Mouse (Mus musculus) fibroblast of lung, adult 2 months (primary cell): ENCODE measurements around the gene Wfdc1.
A peak's percentile ranks its signal among the peaks of the same experiment; 100 is the strongest.

Experiments
- DNase-seq: peaks from one replicate; pipeline ENCODE4 v3.0.0-alpha.2; 2011; ENCODE audit warnings: low read depth

Wfdc1 gene

DNA sequence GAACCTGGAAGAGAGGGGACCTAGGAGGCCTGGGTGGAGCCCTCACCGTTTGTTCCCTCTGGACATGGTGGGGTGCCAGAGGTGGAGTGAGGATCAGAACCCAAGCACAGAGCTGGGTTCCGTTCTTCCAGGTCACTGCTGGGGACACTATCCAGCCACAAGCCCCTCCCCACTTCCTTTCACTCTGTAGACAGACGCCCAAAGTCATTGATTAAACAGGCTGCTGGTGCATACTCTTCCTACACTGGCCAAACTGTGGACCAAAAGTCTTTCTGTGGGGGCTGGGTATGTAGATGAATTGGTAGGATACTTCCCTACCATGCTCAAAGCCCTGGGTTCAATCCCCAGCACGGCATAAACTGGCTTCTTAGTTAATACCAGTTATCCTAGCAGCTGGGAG lies 25.8 kb downstream of the Wfdc1 start:
- DNase-seq: no peak

DNA sequence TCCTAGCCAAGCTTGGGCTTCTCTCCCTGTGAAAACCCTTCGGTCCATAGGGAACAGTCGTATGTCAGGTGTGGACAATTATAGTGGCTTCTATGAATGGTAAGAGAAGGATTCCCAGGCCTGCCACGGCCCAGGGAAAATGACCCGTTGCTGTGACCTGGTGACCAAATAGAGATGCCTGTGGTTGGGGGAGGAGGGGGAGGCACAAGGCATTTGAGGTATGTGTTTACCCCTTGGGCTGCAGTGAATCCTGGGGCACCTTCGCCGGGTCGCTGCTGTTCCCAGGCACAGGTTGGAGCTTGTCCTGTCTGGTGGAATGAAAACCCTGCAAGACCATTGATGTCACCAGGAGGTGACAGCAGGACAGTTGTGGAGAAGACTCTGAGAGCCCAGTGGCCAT lies 28.5 kb downstream of the Wfdc1 start:
- DNase-seq: no peak

DNA sequence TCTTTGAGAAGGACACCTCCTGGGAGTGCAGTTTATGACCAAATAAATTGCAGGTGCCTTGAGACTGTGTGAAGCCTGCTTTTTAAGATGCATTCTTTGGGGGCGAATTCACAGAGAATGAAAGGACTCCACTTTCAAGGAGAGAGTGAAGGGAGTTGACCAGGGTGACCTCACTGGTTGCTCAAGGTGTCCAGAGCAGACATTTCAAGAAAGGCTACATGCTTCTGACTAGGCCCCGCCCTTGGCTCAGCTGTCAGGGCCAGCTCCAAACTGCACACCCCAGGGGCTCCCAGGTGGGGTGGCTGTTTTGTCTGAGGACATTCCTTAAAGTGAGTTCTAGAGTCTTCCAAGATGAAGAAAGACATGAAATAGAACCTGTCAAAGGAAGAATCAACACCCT lies 31.0 kb downstream of the Wfdc1 start:
- DNase-seq: no peak

DNA sequence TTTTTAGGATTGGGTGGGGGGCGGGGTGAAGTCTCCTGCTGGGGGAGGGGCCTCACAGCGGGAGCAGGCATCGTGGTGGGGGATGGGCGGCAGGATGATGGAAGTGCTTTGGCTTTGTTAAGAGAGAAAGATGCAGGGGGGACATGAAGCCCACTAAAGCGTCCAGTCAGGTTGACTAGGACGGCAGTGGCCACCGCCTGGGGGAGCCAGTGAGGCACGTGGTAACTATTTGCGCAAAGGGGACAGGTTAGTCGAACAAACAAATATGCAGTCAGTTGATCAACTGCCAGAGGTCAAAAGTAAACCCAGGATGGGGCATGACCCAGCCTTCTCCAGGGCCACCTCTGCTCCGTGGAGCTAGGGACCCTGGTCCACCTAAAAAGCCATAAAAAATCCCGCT lies 32.8 kb downstream of the Wfdc1 start:
- no peak for DNase-seq

DNA sequence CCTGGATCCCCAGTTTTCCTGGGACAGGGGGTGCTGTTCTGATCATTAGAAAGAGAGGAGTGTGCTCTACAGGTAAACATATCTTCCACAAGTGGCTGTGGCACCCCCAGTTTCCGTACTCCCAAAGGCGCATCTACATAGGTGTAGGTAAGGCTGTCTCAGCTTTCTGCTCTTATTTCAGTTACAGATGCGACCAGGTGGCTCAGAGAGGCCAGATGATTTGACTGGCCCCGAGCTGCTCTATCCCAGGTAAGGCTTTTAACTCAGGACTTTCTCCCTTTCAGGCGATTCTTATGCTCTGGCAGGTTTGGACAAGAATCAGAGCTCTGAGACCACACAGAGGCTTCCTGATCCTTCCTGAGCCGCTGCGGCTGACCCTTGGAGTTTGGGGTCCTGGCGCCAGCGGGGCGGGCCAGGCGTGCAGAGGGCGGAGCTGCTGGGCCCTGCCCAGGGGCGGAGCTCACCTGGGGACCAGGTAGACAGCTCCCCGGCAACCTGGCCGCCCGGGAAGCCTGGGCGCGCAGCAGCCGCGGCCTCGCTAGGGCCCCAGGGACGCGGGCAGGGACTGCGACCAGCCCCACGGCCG lies 33.5 kb downstream of the Wfdc1 start, which contains the start of gene Atp2c2:
TSS of gene Atp2c2 (plus strand) at position 461 of the 586 bp plus-strand sequence.
- no peak for DNase-seq

DNA sequence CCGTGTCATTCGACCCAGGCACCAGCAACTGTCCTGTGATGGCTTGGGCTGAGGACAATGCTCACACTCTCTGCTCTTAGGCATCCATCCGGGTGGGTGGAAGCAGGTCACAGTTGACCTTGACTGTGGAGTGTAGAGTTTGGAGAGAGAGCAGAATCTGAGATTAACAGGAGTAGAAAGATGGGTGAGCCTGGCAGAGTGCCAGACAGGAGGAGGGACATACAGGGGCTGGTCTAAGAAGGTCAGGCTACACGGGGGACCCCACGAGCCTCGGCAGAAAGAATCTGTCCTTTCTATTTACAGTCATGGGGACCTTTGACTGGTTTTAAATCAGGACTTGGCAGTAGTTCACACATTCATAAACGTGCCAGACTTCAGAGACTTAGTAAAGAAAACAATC lies 36.8 kb downstream of the Wfdc1 start:
- no peak for DNase-seq

DNA sequence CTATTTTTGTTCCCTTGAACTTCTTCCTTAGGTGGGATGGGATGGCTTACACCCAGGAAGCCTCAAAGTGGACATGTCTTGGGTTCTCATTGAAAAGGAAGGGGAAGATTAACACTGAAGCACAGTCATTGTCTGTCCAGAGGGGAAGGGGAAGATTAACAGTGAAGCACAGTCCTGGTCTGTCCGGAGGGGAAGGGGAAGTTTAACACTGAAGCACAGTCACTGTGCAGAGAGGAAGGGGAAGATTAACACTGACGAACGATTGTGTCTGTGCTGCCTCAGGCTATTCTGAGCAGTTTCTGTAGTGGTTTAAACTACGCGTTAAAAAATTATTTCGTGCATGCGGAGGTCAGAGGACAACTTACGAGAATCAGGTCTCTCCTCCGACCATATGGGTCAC lies 41.0 kb downstream of the Wfdc1 start:
- no peak for DNase-seq

DNA sequence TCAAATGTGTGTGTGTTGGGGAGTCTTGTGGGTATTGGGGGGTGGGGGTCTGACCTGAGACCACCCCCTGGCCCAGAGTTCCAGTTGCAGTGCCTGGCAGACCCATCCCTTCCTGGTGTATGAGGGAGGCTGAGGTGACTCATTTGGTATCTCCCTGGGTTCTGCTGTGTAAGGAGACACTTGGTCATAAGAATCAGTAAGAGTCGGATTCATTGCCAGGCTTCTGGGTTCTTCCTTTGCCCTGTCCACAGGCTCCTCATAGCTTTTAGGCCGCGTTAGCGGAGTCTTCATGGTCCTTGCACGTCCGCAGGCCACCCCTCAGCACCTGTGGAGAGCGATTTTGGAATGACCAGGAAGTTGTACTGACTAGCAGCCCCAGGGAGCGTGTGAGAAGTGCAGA lies 42.3 kb downstream of the Wfdc1 start:
- DNase-seq: no peak

DNA sequence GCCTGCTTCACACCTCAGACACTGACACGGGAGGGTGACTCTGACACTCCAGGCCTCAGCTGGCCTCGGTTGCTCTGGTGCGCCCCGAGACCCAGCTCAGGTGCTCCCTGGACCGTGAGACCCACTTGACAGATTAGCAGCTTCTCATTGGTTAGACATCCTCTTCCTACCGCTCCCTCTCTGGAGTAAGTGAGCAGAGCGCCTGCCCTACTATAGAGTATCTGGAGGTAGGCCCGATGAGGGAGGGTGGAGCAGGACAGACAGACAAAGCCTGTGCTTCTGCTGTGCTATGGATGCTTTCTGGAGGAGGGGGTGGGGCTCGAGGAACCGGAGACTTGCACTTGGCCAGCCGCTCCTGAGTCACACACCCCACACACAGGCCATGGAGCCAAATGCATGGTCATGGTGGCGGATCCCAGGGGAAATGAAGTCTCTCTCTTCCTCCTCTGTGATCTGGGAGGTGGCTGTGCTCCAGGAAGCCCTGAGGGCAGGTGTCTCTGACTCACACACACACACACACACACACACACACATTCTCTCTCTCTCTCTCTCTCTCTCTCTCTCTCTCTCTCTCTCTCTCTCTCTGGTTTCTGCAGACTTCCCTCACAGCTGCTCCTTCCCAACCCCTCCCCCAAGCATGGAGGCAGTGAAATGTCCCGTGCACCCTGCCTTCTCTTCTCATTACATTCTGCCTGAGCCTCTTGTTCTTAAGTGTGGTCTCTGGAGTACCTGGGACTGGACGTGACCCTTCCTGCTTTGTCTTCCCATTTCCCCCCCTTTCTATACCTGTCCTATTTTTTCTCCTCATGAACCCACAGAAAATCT lies 42.9 kb downstream of the Wfdc1 start:
- DNase-seq: peak; percentile 64

DNA sequence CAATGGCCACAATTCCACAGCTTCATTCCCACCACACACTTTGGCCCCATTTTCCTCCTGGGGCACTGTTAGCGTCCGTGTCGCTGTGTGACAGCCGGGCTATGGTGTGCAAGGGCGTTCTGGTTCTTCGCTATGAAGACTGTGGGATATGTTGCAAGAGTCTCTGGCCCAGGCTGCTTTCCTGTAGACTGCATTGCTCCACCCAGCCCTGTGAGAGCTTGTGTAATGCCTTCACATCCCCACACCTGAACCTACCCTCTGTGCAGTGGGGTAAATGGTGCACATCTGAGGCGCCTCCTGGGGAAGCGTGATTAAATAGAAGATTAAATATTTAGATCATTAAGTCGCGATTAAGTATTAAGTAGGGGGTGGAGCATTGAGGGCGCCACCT lies 43.5 kb downstream of the Wfdc1 start:
- DNase-seq: no peak

DNA sequence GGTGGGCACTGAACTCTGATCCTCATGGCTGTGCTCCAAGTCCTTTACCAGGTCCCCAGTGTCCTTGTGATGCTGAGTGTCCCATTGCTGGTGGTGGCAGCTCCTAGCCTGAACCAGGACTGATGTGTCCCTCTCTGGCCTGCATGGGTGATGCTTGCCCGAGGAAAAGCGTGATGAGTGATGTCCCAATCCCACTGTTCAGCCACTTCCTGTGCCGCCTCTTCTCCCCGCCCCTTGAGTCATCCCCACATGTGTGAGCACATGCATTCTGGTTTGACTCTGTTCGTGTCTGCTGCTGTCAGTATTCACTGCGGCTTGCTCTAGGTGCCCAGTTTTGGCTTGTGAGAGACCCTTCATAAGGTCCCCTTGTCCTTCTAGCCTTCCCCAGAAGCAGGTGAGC lies 46.1 kb downstream of the Wfdc1 start:
- DNase-seq: peak; percentile 36

DNA sequence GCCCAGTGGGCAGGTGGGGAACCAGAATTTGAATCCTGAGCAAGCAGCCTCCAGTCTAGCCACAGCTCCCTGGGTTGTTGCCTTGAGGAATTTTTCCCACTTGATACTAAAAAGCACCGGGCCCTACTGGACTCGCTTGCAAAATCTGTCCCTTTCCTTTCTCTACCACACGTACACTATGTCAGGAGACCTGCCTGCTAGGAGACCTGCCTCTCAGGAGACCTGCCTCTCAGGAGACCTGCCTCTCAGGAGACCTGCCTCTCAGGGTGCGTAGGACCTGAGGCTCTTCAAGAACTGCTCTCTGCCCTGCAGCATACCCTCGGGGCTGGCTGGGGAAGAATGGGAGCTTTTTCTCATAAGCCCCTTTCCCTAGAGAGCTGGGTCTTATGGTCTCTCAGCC lies 47.3 kb downstream of the Wfdc1 start:
- DNase-seq: no peak

DNA sequence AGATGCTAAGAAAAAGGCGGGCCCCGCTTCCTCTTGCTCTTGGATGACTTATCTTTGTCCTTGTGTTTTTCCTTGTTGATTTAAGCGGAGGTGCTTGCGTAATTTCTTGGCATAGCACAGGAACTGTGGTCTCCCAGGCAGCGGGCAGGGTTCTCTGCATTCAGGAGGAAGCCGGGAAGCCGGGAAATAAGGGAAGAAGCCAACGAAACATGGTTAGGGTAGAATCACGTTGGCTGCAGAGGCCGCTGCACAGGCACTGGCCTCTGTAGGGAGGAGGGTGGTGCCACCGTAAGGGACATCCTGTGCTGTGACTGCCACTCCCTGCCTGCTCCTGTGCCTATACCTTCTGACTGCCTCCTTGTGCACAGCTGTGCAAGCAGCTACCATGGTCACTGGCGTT lies 49.1 kb downstream of the Wfdc1 start:
- DNase-seq: peak; percentile 32

DNA sequence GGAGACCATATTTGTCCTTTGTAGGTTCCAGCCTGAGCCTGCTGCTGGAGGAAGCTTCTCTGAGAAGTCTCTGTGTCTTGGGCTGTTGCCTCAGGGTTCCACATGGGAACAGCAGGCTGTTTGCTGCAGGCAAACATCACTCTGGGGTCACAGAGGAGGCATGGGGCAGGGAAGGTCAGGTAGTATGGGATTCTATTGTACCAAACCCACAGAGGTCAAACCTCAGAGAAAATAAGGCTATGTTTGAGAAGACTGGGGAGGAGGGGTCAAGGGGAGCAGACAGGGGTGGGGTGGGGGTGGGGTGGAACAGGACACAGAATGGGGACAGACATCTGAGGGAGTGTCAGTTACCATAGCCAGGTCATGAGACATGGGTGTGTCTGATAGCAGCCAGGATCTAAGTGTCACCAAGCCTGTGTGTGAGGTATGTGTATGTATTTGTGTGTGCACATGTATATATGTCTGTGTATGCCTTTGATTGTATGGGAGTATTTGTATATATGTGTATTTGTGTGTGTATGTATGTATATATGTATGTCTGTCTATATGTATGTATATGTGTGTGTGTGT lies 50.6 kb downstream of the Wfdc1 start:
- DNase-seq: no peak

DNA sequence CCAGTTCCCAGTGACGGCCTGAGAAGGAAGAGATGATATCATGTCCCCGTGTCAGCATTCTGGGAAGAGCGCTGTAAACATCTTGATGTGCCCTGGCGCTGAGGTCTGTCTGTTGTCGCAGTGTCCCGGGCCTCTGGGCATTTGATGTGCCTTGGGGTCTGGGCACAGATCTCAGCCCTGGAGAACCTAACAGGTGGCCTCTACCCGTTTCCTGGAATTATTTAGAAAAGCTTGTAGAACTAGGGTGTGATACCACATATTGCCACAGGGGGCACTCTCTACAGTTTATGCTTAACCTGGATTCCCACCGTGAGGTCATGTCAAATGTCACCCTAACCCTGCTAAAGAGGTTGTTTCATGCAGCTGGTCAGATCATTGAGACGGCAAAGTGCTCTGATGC lies 51.6 kb downstream of the Wfdc1 start:
- DNase-seq: no peak

DNA sequence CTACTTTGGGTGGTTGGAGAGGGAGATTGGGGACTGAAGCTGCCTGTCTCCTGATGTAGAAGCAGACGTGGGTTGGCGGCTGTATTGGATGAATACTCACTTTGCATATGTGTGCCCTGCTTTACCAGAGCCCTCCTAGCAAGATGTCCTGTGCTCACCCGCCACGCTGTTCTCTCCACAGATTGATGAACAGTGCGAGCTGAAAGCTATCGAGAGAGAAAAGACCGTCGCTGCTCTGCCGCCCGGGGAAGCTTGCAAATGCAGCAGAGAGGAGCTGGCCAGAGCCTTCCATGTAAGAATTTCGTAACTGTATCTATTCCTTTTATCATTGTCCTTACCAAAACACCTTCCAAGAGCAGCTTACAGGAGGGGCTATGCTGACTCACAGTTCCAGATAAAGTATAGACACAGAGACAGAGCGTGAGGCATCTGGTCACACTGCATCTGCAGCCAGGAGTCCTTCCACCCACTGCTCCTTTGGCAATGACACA lies 52.9 kb downstream of the Wfdc1 start:
- no peak for DNase-seq

DNA sequence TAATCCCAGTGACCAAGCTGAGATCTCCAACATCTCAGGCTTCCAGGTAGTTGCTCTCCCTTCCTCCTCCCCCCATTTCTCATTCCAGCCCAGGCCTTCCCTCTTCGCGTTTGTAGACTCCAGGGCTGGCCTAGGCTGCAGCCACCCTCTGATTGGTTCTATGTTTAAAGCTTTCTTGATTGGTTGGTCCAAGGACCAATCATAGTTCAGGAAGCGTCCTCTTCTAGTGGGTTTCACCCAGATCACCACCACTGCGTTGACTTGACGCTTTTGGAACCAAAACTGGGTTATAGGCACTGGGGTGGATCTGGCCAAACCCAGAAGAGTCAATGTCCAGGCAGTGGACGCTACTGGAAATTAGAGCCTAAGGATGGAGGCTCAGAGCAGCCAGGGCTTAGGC lies 56.2 kb downstream of the Wfdc1 start:
- DNase-seq: no peak

DNA sequence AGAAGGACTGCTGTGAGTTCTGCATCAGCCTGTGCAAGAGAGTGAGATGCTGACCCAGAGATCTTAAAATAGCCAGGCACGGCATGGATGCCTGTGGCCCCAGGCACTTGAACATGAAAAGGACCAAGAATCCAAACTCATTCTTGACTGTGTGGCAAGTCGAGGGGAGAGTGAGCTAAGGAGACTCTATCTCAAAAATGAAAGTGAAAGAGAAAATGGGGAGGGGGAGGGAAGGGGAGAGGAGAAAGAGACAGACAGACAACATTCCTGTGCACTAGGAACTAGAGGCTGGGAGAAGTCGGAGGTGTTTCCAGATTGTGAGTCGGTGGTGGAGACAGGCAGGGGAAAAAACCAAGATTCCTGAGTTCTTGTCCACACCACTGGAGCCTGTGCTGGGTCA lies 57.5 kb downstream of the Wfdc1 start:
- DNase-seq: no peak

DNA sequence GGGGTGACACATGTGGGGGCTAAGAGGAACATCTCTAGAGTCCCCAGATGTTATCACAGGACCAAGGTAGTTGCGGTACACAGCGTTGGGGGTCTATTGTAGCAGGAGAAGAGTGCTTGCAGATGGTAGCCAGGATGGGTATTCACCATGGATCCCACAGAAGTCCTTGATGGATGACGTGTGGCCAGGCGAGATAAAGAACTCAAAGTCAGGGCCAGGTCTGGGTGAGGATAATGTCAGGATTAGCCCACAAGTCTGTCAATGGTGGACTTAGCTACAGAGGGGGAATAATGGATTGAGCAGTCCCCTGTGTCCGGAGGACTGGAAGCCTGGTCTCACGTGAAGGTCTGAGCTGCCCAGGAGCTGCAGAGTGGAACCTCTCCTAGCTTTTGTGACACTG lies 58.4 kb downstream of the Wfdc1 start:
- no peak for DNase-seq

DNA sequence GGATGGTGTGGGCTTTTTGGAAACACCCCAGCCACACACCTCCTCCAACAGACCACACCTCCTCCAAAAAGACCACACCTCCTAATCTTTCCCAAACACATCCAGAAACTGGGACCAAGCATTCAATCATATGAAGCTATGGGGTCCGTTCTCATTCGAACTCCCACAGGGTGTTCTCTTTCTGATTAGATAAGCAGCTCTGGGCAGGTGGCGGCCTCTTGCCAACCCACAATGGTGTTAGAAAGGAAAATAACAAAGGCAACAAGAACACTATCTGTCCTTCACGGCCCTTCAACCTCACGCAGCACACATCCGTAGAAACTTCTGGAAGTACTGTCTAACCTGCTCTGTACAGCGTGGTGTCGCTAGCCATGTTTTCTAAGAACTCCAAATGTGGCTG lies 60.9 kb downstream of the Wfdc1 start:
- no peak for DNase-seq

DNA sequence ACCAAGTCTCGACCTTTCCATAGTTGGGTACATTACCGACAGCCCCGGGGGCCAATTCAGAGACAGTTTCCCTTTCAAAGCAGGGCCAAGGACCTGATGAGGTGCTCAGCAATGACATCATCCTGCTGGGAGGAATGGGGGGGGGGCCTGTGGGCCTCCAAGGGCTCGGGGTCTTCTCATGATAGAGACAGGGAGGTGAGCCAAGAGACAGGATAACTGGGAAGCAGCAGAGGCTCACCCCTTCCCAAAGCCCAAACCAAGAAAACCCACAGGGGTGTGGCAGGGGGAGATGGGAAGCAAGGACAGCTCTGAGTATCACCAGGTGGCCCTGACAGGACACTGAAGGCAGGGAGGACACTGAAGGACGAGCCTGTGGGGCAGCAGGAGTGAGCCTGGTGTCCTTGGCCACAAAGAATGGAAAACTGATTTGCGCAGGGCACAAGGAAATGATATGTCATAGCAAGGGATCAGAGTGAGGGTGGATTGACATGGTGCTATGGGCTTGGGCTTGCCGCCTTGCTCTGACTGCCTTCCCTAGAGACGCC lies 62.3 kb downstream of the Wfdc1 start:
- DNase-seq: no peak

DNA sequence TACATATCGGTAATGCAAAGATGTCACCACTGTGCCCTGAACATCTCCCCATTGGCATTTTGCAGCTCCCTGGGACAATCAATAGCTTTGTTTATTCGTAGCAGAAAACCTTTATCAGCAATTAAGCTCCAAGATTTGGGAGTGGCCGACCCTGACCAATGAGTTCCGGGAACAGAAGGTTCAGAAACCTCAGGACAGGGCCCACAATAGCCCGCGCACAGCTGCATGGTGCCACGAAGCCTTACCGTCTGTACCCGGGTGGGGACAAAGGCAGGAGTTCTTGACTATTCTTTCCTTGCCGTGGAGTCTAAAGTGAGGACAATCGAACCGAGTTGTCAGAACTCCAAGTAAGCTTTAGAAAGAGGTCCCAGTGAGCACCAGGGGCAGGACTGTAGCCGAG lies 65.9 kb downstream of the Wfdc1 start:
- no peak for DNase-seq

DNA sequence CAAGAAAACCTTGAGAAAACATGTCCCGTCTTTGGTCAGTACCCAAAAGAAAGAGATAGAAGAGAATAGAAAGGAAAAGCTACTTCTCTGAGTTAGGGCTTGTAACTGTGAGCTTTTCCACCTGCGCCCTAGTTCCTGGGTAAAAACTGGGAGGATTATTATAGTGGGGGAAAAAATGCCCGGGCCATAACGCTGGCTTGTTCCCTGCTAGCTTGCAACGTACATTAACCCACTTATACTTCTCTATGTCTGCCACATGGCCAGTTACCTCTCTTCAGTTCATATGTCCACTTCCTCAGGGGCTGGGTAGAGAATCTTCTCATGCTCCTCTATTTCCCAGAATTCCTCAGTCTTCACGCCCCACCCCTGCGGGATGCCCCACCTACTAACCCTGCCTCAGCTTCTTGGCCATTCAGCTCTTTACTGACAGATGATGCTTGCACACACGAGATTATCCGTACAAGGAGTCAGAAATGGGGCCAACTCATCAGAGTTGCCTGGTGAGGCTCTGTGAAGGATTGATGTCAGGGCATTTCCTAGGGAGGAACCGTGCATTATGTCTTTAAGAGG lies 70.3 kb downstream of the Wfdc1 start:
- no peak for DNase-seq
